Mouse (Mus musculus): ENCODE results near the gene Setd1b. TPM values are rescaled to one million over a fixed set of nuclear protein-coding genes. Genes with fewer than 3 reads are reported as not detected.

Gene Setd1b
- polyA plus RNA-seq, 1 experiment from 2014 or later: 8.0 TPM

GRCm38 (mm10) chr5:123178792-123179191 is 36.8 kb downstream of the Setd1b start:
- no peak overlapping the region for H3K4me3 ChIP-seq (ENCODE audit: low read depth, low read length)
- H3K4me1 ChIP-seq (ENCODE audit: control insufficient read depth, insufficient read depth, low read length): no peaks in the 10 kb centered on the region
- no peak overlapping the region for H3K4me2 ChIP-seq
- no peaks in the 10 kb centered on the region for H3K9me3 ChIP-seq (replicated peaks; ENCODE audit: control insufficient read depth, low read length)
- no peaks in the 10 kb centered on the region for H3K27me3 ChIP-seq (ENCODE audit: control insufficient read depth, insufficient read depth, low read length)
- ATAC-seq (replicated peaks; ENCODE audit: insufficient number of reproducible peaks, low FRiP score, low TSS enrichment): no peak
- H3K9ac ChIP-seq (ENCODE audit: low read depth, low read length): no peak overlapping the region
- WGBS (ENCODE audit: insufficient replicate concordance): 83% methylated on average over 5 of the region's 5 CpGs
- no peak overlapping the region for H3K27ac ChIP-seq (ENCODE audit: low read depth, low read length)
- H3K36me3 ChIP-seq (ENCODE audit: control insufficient read depth, insufficient read depth, low read length): no peaks in the 10 kb centered on the region

GRCm38 (mm10) chr5:123180390-123180789 is 38.4 kb downstream of the Setd1b start:
- H3K4me3 ChIP-seq (ENCODE audit: low read depth, low read length): no peak overlapping the region
- 82% methylated on average over 15 of the region's 15 CpGs for WGBS (ENCODE audit: insufficient replicate concordance)
- no peak overlapping the region for H3K9ac ChIP-seq (ENCODE audit: low read depth, low read length)
- no peak for ATAC-seq (replicated peaks; ENCODE audit: insufficient number of reproducible peaks, low FRiP score, low TSS enrichment)
- H3K9me3 ChIP-seq (replicated peaks; ENCODE audit: control insufficient read depth, low read length): no peaks in the 10 kb centered on the region
- no peaks in the 10 kb centered on the region for H3K27me3 ChIP-seq (ENCODE audit: control insufficient read depth, insufficient read depth, low read length)
- no peak overlapping the region for H3K27ac ChIP-seq (ENCODE audit: low read depth, low read length)
- no peaks in the 10 kb centered on the region for H3K4me1 ChIP-seq (ENCODE audit: control insufficient read depth, insufficient read depth, low read length)
- no peaks in the 10 kb centered on the region for H3K36me3 ChIP-seq (ENCODE audit: control insufficient read depth, insufficient read depth, low read length)
- H3K4me2 ChIP-seq: no peak overlapping the region

- Histone ChIP-seq H3K4me2 (no peak overlapping the region), H3K27me3 (ENCODE audit: control insufficient read depth, insufficient read depth, low read length) (no peaks in the 10 kb centered on the region; the same call in 1 of the 2 replicates), H3K27ac (ENCODE audit: low read depth, low read length) (no peak overlapping the region), H3K9me3 (replicated peaks; ENCODE audit: control insufficient read depth, low read length) (no peaks in the 10 kb centered on the region), H3K9ac (ENCODE audit: low read depth, low read length) (no peak overlapping the region), H3K4me3 (ENCODE audit: low read depth, low read length) (no peak overlapping the region), H3K36me3 (ENCODE audit: control insufficient read depth, insufficient read depth, low read length) (no peaks in the 10 kb centered on the region), H3K4me1 (ENCODE audit: control insufficient read depth, insufficient read depth, low read length) (no peaks in the 10 kb centered on the region)
- WGBS (ENCODE audit: insufficient replicate concordance): 75% methylated on average over 6 of the region's 6 CpGs
- no peak for ATAC-seq (replicated peaks; ENCODE audit: insufficient number of reproducible peaks, low FRiP score, low TSS enrichment)
Observed at GRCm38 (mm10) chr5:123181536-123181935, 39.5 kb downstream of the Setd1b start.

GRCm38 (mm10) chr5:123182651-123183050 is 40.7 kb downstream of the Setd1b start, which contains the start of gene Hpd:
Gene Hpd (minus strand): TSS chr5:123182727.
- no peak within 1 kb of the TSS for H3K4me3 ChIP-seq (ENCODE audit: low read depth, low read length)
- no peaks in the 10 kb centered on the region for H3K36me3 ChIP-seq (ENCODE audit: control insufficient read depth, insufficient read depth, low read length)
- ATAC-seq (replicated peaks; ENCODE audit: insufficient number of reproducible peaks, low FRiP score, low TSS enrichment): no peak
- no peak within 1 kb of the TSS for H3K9ac ChIP-seq (ENCODE audit: low read depth, low read length)
- H3K27me3 ChIP-seq (ENCODE audit: control insufficient read depth, insufficient read depth, low read length): no peaks in the 10 kb centered on the region; the same call in 1 of the 2 replicates
- H3K4me1 ChIP-seq (ENCODE audit: control insufficient read depth, insufficient read depth, low read length): no peaks in the 10 kb centered on the region
- no peaks in the 10 kb centered on the region for H3K9me3 ChIP-seq (replicated peaks; ENCODE audit: control insufficient read depth, low read length)
- H3K27ac ChIP-seq (ENCODE audit: low read depth, low read length): no peak within 1 kb of the TSS
- 75% methylated on average over 10 of the region's 10 CpGs for WGBS (ENCODE audit: insufficient replicate concordance)
- H3K4me2 ChIP-seq: no peak within 1 kb of the TSS

- Histone ChIP-seq H3K27me3 (ENCODE audit: control insufficient read depth, insufficient read depth, low read length) (no peaks in the 10 kb centered on the region; the same call in 1 of the 2 replicates), H3K27ac (ENCODE audit: low read depth, low read length) (no peak overlapping the region), H3K4me2 (no peak overlapping the region), H3K9me3 (replicated peaks; ENCODE audit: control insufficient read depth, low read length) (no peaks in the 10 kb centered on the region), H3K9ac (ENCODE audit: low read depth, low read length) (no peak overlapping the region), H3K36me3 (ENCODE audit: control insufficient read depth, insufficient read depth, low read length) (no peaks in the 10 kb centered on the region), H3K4me1 (ENCODE audit: control insufficient read depth, insufficient read depth, low read length) (no peaks in the 10 kb centered on the region), H3K4me3 (ENCODE audit: low read depth, low read length) (no peak overlapping the region)
- ATAC-seq (replicated peaks; ENCODE audit: insufficient number of reproducible peaks, low FRiP score, low TSS enrichment): no peak
- WGBS (ENCODE audit: insufficient replicate concordance): 62% methylated on average over 6 of the region's 6 CpGs
Observed at GRCm38 (mm10) chr5:123185966-123186365, 44.0 kb downstream of the Setd1b start.

GRCm38 (mm10) chr5:123187306-123187705 is 45.3 kb downstream of the Setd1b start:
- Histone ChIP-seq H3K4me3 (ENCODE audit: low read depth, low read length) (no peak overlapping the region), H3K9ac (ENCODE audit: low read depth, low read length) (no peak overlapping the region), H3K36me3 (ENCODE audit: control insufficient read depth, insufficient read depth, low read length) (no peaks in the 10 kb centered on the region), H3K4me2 (no peak overlapping the region), H3K27me3 (ENCODE audit: control insufficient read depth, insufficient read depth, low read length) (no peaks in the 10 kb centered on the region; the same call in 1 of the 2 replicates), H3K4me1 (ENCODE audit: control insufficient read depth, insufficient read depth, low read length) (no peaks in the 10 kb centered on the region), H3K9me3 (replicated peaks; ENCODE audit: control insufficient read depth, low read length) (no peaks in the 10 kb centered on the region), H3K27ac (ENCODE audit: low read depth, low read length) (no peak overlapping the region)
- no peak for ATAC-seq (replicated peaks; ENCODE audit: insufficient number of reproducible peaks, low FRiP score, low TSS enrichment)
- 74% methylated on average over 3 of the region's 3 CpGs for WGBS (ENCODE audit: insufficient replicate concordance)

GRCm38 (mm10) chr5:123190912-123191311 is 48.9 kb downstream of the Setd1b start:
- H3K36me3 ChIP-seq (ENCODE audit: control insufficient read depth, insufficient read depth, low read length): no peaks in the 10 kb centered on the region
- ATAC-seq (replicated peaks; ENCODE audit: insufficient number of reproducible peaks, low FRiP score, low TSS enrichment): no peak
- no peak overlapping the region for H3K27ac ChIP-seq (ENCODE audit: low read depth, low read length)
- 78% methylated on average over 3 of the region's 3 CpGs for WGBS (ENCODE audit: insufficient replicate concordance)
- H3K27me3 ChIP-seq (ENCODE audit: control insufficient read depth, insufficient read depth, low read length): no peaks in the 10 kb centered on the region; the same call in 1 of the 2 replicates
- no peak overlapping the region for H3K4me2 ChIP-seq
- H3K9ac ChIP-seq (ENCODE audit: low read depth, low read length): no peak overlapping the region
- no peak overlapping the region for H3K4me3 ChIP-seq (ENCODE audit: low read depth, low read length)
- no peaks in the 10 kb centered on the region for H3K9me3 ChIP-seq (replicated peaks; ENCODE audit: control insufficient read depth, low read length)
- no peaks in the 10 kb centered on the region for H3K4me1 ChIP-seq (ENCODE audit: control insufficient read depth, insufficient read depth, low read length)

GRCm38 (mm10) chr5:123191427-123191826 is 49.4 kb downstream of the Setd1b start:
- H3K9me3 ChIP-seq (replicated peaks; ENCODE audit: control insufficient read depth, low read length): no peaks in the 10 kb centered on the region
- no peak overlapping the region for H3K4me2 ChIP-seq
- no peaks in the 10 kb centered on the region for H3K4me1 ChIP-seq (ENCODE audit: control insufficient read depth, insufficient read depth, low read length)
- no peaks in the 10 kb centered on the region for H3K36me3 ChIP-seq (ENCODE audit: control insufficient read depth, insufficient read depth, low read length)
- no peak overlapping the region for H3K4me3 ChIP-seq (ENCODE audit: low read depth, low read length)
- 68% methylated on average over 6 of the region's 6 CpGs for WGBS (ENCODE audit: insufficient replicate concordance)
- no peak for ATAC-seq (replicated peaks; ENCODE audit: insufficient number of reproducible peaks, low FRiP score, low TSS enrichment)
- H3K9ac ChIP-seq (ENCODE audit: low read depth, low read length): no peak overlapping the region
- H3K27me3 ChIP-seq (ENCODE audit: control insufficient read depth, insufficient read depth, low read length): no peaks in the 10 kb centered on the region
- no peak overlapping the region for H3K27ac ChIP-seq (ENCODE audit: low read depth, low read length)

GRCm38 (mm10) chr5:123192606-123193150 is 50.7 kb downstream of the Setd1b start:
- Histone ChIP-seq H3K9ac (ENCODE audit: low read depth, low read length) (no peak overlapping the region), H3K27me3 (ENCODE audit: control insufficient read depth, insufficient read depth, low read length) (no peaks in the 10 kb centered on the region), H3K27ac (ENCODE audit: low read depth, low read length) (no peak overlapping the region), H3K36me3 (ENCODE audit: control insufficient read depth, insufficient read depth, low read length) (no peaks in the 10 kb centered on the region), H3K4me2 (no peak overlapping the region), H3K9me3 (replicated peaks; ENCODE audit: control insufficient read depth, low read length) (no peaks in the 10 kb centered on the region), H3K4me1 (ENCODE audit: control insufficient read depth, insufficient read depth, low read length) (no peaks in the 10 kb centered on the region), H3K4me3 (ENCODE audit: low read depth, low read length) (no peak overlapping the region)
- 59% methylated on average over 9 of the region's 9 CpGs for WGBS (ENCODE audit: insufficient replicate concordance)
- ATAC-seq (replicated peaks; ENCODE audit: insufficient number of reproducible peaks, low FRiP score, low TSS enrichment): no peak

Data from heart, embryonic 11.5 days (tissue).